Mouse (Mus musculus) thymus, adult 2 months (tissue): Measurements from ENCODE around the gene Lck. TPM values are rescaled to one million over a fixed set of nuclear protein-coding genes. Genes with fewer than 3 reads are reported as not detected.

Experiments
- DNase-seq: peaks from one replicate; pipeline ENCODE4 v3.0.0; 2021
- H3K27ac ChIP-seq: fragments of 200-500 bp; 2 replicates; pipeline ENCODE4 v1.5.1; 2012; ENCODE audit warnings: low read length, control low read depth; ENCODE audit not compliant: control insufficient read depth, insufficient read depth
- H3K27me3 ChIP-seq: fragments of 200-500 bp; 2 replicates; pipeline ENCODE4 v1.6.1; 2012; ENCODE audit warnings: mild to moderate bottlenecking, low read length, moderate library complexity, mixed read lengths; ENCODE audit not compliant: control insufficient read depth, insufficient read depth
- H3K36me3 ChIP-seq: fragments of 200-500 bp; 2 replicates; pipeline ENCODE4 v1.6.1; 2012; ENCODE audit warnings: mild to moderate bottlenecking, low read length, moderate library complexity; ENCODE audit not compliant: control insufficient read depth, insufficient read depth
- H3K4me1 ChIP-seq: fragments of 200-500 bp; replicated peaks from 2 replicates; pipeline ENCODE4 v1.6.1; 2012; ENCODE audit warnings: low read length; ENCODE audit not compliant: control insufficient read depth, insufficient read depth
- H3K4me3 ChIP-seq: fragments of 200-500 bp; 2 replicates; pipeline ENCODE4 v1.5.1; 2012; ENCODE audit warnings: mild to moderate bottlenecking, low read length, control low read depth, moderate library complexity; ENCODE audit not compliant: control insufficient read depth, insufficient read depth
- CTCF ChIP-seq: fragments of 200-500 bp; IDR thresholded peaks from 2 replicates; pipeline ENCODE4 v1.5.1; 2012; ENCODE audit warnings: mild to moderate bottlenecking, control low read depth, low read length, moderate library complexity, borderline replicate concordance; ENCODE audit not compliant: control insufficient read depth, poor library complexity, insufficient read depth; ENCODE audit errors: extremely low read depth
- POLR2A ChIP-seq: fragments of 200-500 bp; IDR thresholded peaks from 2 replicates; pipeline ENCODE4 v1.6.1; 2012; ENCODE audit warnings: mild to moderate bottlenecking, low read length, control low read depth, moderate library complexity; ENCODE audit not compliant: control insufficient read depth, poor library complexity, insufficient read depth; ENCODE audit errors: extremely low read depth
- WGBS: fragments of 180-500 bp; shearing (Covaris S2); methylation state at CpG from one replicate; pipeline ENCODE4 v1.1.7; 2018; 5-methylcytosine and 5-hydroxymethylcytosine counted together
- polyA plus RNA-seq: library from polyadenylated mRNA; depleted of rRNA; stranded (reverse); fragments of >200 nt; gene quantifications from 2 replicates; pipeline ENCODE4 v1.2.3, GENCODE M21; 2012; rRNA removed

Lck gene
- polyA plus RNA-seq = 1,584 and 1,845 TPM in 2 replicates

DNA sequence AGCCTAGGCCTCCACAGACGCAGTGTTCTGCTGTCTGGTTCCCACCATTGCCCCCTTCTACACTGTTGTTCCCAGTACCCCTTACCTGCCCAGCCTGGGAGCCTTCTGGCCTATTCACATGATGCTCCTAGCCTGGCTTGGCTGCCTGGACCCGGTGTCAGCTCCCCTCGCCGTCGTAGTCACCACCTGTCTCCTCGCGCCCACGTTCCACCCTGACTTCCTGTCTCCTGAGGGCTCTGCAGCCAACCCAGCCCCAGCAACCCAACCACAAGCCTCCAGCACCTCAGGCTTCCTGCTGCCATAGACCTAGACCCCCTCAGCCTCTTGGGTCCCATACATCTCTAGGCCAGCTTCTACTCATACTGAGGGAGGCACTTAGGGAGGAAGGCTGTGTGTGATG, at the start of gene Lck:
Gene Lck, minus strand, starts transcription at position 212 of the 400 bp plus-strand sequence.
- TF ChIP-seq CTCF (no peak), POLR2A (peak; percentile 85; the same call in 1 of the 2 replicates)
- H3K36me3 ChIP-seq = no peaks in the 10 kb centered on the region; the same call in 1 of the 2 replicates
- DNase-seq = peak; percentile 89
- peak within 1 kb of the TSS; percentile 60 for H3K4me3 ChIP-seq
- peak within 1 kb of the TSS; percentile 93 for H3K27ac ChIP-seq
- peaks cover 63% of the 10 kb centered on the region for H3K4me1 ChIP-seq
- H3K27me3 ChIP-seq = no peaks in the 10 kb centered on the region
- WGBS = 3% methylated on average over 8 of the region's 8 CpGs

DNA sequence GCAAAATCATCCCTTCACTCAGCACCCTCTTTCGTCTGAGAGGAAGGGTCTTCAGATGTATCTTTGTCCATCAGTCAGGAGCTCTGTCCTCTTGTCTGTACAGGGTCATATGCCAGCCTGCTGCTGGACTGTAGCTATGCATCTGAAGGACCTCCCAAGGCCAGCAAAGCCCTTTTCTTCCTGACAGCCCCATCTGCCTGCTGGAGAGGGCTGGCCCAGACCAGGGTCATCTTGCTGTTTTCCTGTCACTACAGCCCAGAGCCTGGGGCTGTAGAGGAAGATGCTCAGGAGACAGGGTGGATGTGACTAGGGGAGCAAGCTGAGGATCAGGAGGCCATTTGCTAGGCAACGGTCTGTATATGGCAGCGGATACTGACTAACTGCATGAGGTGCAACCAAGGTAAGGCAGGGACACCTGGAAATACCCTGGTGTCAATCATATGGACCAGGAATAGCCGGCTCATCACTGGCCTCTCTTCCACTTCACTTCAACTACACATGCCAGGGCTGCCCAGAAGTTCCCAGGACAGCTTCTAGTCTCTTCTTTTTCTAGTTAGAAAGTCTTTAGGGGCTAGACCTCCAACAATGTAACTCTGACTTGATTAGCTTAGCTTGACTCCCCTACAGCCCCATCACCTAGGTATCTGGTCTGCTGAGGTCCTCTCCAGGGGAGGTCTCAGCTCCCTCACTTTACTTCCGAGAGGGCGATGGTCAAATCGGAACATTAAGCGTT, 49.5 kb upstream of the Lck start:
- Histone ChIP-seq H3K4me3 (peak overlapping the region; percentile 80), H3K27me3 (no peaks in the 10 kb centered on the region), H3K36me3 (peaks cover 6% of the 10 kb centered on the region), H3K4me1 (peaks cover 36% of the 10 kb centered on the region), H3K27ac (peak overlapping the region; percentile 98)
- 25% methylated on average over 8 of the region's 8 CpGs for WGBS
- TF ChIP-seq POLR2A (no peak), CTCF (no peak)
- DNase-seq = no peak

GRCm38 (mm10) chr4:129622120-129622802, 48.8 kb upstream of the Lck start:
- no peaks in the 10 kb centered on the region for H3K36me3 ChIP-seq
- H3K27ac ChIP-seq = no peak overlapping the region
- WGBS = 93% methylated on average over 11 of the region's 11 CpGs
- H3K27me3 ChIP-seq = no peaks in the 10 kb centered on the region
- no peak for DNase-seq
- TF ChIP-seq POLR2A = no peak
- no peak for TF ChIP-seq CTCF
- H3K4me3 ChIP-seq = no peak overlapping the region
- H3K4me1 ChIP-seq = peaks cover 36% of the 10 kb centered on the region

DNA sequence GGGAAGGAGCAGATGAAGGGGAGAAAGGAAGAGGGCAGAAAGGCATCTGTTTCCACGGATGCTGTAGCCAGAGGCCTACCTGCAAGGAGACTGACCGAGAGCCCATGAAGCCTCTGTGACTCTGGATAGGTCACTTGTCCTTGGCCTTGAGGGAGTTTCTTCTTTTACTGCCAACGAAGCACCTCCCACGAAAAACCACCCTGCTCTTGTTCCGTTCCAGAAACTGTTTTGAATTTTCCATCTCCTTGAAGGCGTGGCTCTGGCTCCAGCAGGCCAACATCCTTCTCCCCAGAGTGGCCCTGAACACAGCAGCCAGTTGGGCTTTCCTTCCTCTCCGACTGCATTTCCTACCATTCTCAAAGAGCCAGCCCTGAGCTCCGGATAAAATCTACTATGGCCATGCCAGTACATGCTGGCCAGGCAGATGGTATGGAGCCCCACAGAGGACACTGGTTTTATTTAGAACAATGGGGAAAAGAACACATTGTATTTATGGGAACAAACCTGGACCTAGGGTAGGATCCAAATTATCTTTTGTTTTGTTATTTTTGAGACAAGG, 47.9 kb upstream of the Lck start:
- 88% methylated on average over 8 of the region's 8 CpGs for WGBS
- TF ChIP-seq POLR2A = no peak
- TF ChIP-seq CTCF = no peak
- Histone ChIP-seq H3K36me3 (no peaks in the 10 kb centered on the region), H3K4me1 (peaks cover 36% of the 10 kb centered on the region), H3K4me3 (no peak overlapping the region), H3K27me3 (no peaks in the 10 kb centered on the region), H3K27ac (no peak overlapping the region)
- DNase-seq = no peak

- DNase-seq = no peak
- Histone ChIP-seq H3K27ac (no peak overlapping the region), H3K4me1 (peaks cover 36% of the 10 kb centered on the region), H3K27me3 (no peaks in the 10 kb centered on the region), H3K4me3 (no peak overlapping the region), H3K36me3 (no peaks in the 10 kb centered on the region)
- no peak for TF ChIP-seq POLR2A
- TF ChIP-seq CTCF = no peak
- 95% methylated on average over 11 of the region's 11 CpGs for WGBS
Observed at GRCm38 (mm10) chr4:129620419-129621282, 47.2 kb upstream of the Lck start.
